Comparison of ENCODE assay signal across 21 mouse cellular contexts in genomic region chr1:97785685-97786393, GRCm38 (mm10). TPM values are rescaled to one million over a fixed set of nuclear protein-coding genes. Genes with fewer than 3 reads are reported as not detected.
DNase-seq lines count a peak whose midpoint lies in the region; ATAC-seq lines count a peak whose summit lies in the region.
"Had no signal": no experiment of that assay in that cellular context is flagged by ENCODE, and none has a peak within 500 bp of the region (broad histone marks: within the 10 kb centered on the region; RNA-seq: fewer than 3 reads in every experiment).

No protein-coding gene starts in this region.

- H3K27ac ChIP-seq in midbrain, embryonic 11.5 days (ENCODE audit: low read depth, low read length), result no peak overlapping the region
- H3K27ac ChIP-seq in midbrain, embryonic 10.5 days (replicated peaks), result no peak overlapping the region
- no peak overlapping the region for H3K27ac ChIP-seq in liver, embryonic 11.5 days (ENCODE audit: low read depth, low read length)
- peak overlapping the region; percentile 38; the same call in 1 of the 2 replicates for H3K27ac ChIP-seq in liver, embryonic 15.5 days (replicated peaks)
- H3K27ac ChIP-seq: embryonic facial prominence, embryonic 10.5 days; forebrain, embryonic 15.5 days; hindbrain, embryonic 10.5 days; hindbrain, embryonic 14.5 days had no signal

- intact Hi-C loops in gastrocnemius, postnatal 14 days (cut with DNase I; ENCODE audit: low total_unique reads), result no loop called here

- no peaks in the 10 kb centered on the region for H3K4me1 ChIP-seq in midbrain, embryonic 11.5 days (ENCODE audit: control insufficient read depth, insufficient read depth, low read length)
- no peaks in the 10 kb centered on the region for H3K4me1 ChIP-seq in midbrain, embryonic 10.5 days
- H3K4me1 ChIP-seq in liver, embryonic 11.5 days (replicated peaks; ENCODE audit: control insufficient read depth, insufficient read depth, low read length), result 0 out of 2 replicates have a peak, but pooled peaks cover 5% of the 10 kb centered on the region
- peaks cover 8% of the 10 kb centered on the region for H3K4me1 ChIP-seq in liver, embryonic 15.5 days (replicated peaks)
- H3K4me1 ChIP-seq: embryonic facial prominence, embryonic 10.5 days; forebrain, embryonic 15.5 days; hindbrain, embryonic 10.5 days had no signal

- H3K36me3 ChIP-seq in midbrain, embryonic 11.5 days (ENCODE audit: control insufficient read depth, insufficient read depth, low read length), result no peaks in the 10 kb centered on the region
- no peaks in the 10 kb centered on the region for H3K36me3 ChIP-seq in midbrain, embryonic 10.5 days
- H3K36me3 ChIP-seq in liver, embryonic 11.5 days (ENCODE audit: control insufficient read depth, insufficient read depth, low read length), result no peaks in the 10 kb centered on the region
- H3K36me3 ChIP-seq in liver, embryonic 15.5 days (replicated peaks), result peaks cover 7% of the 10 kb centered on the region; the same call in 1 of the 2 replicates
- H3K36me3 ChIP-seq: embryonic facial prominence, embryonic 10.5 days; forebrain, embryonic 15.5 days; heart, embryonic 12.5 days had no signal

- WGBS in midbrain, embryonic 11.5 days, result 91% methylated on average over 11 of the region's 11 CpGs
- WGBS in midbrain, embryonic 10.5 days, result 92% methylated on average over 11 of the region's 11 CpGs
- WGBS in liver, embryonic 11.5 days, result 79% methylated on average over 11 of the region's 11 CpGs
- WGBS in liver, embryonic 15.5 days (ENCODE audit: insufficient replicate concordance), result 56% methylated on average over 11 of the region's 11 CpGs

- H3K4me3 ChIP-seq in midbrain, embryonic 11.5 days (ENCODE audit: low read depth, low read length), result no peak overlapping the region
- no peak overlapping the region for H3K4me3 ChIP-seq in midbrain, embryonic 10.5 days
- no peak overlapping the region for H3K4me3 ChIP-seq in liver, embryonic 11.5 days (ENCODE audit: low read depth, low read length)
- H3K4me3 ChIP-seq in liver, embryonic 15.5 days (replicated peaks), result no peak overlapping the region
- H3K4me3 ChIP-seq: embryonic facial prominence, embryonic 10.5 days; erythroblast, embryonic 14.5 days; forebrain, embryonic 15.5 days; heart, embryonic 12.5 days; hindbrain, embryonic 10.5 days had no signal

- no peaks in the 10 kb centered on the region for H3K27me3 ChIP-seq in midbrain, embryonic 11.5 days (ENCODE audit: control insufficient read depth, insufficient read depth, low read length)
- no peaks in the 10 kb centered on the region for H3K27me3 ChIP-seq in midbrain, embryonic 10.5 days (ENCODE audit: low read depth, poor library complexity, severe bottlenecking)
- no peaks in the 10 kb centered on the region for H3K27me3 ChIP-seq in liver, embryonic 11.5 days (replicated peaks; ENCODE audit: control insufficient read depth, insufficient read depth, low read length)
- H3K27me3 ChIP-seq in liver, embryonic 15.5 days, result no peaks in the 10 kb centered on the region
- H3K27me3 ChIP-seq: forebrain, embryonic 15.5 days; heart, embryonic 12.5 days had no signal

- no peak for ATAC-seq in midbrain, embryonic 11.5 days (ENCODE audit: low FRiP score)
- ATAC-seq in liver, embryonic 11.5 days (replicated peaks; ENCODE audit: low FRiP score), result peak; percentile 94
- ATAC-seq in liver, embryonic 15.5 days (ENCODE audit: insufficient read depth), result peak; percentile 93
- ATAC-seq in megakaryocyte-erythroid progenitor cell, adult 5-6 weeks (replicated peaks; ENCODE audit: low FRiP score, low TSS enrichment, poor library complexity, severe bottlenecking), result 0 out of 2 replicates have a peak, but pooled peaks have one; percentile 37
- ATAC-seq: CD4-positive, CD25-positive, alpha-beta regulatory T cell, adult 4 months; forebrain, embryonic 15.5 days had no signal

- no peaks in the 10 kb centered on the region for H3K9me3 ChIP-seq in midbrain, embryonic 11.5 days (ENCODE audit: control insufficient read depth, low read length)
- H3K9me3 ChIP-seq in midbrain, embryonic 10.5 days (replicated peaks), result no peaks in the 10 kb centered on the region
- no peaks in the 10 kb centered on the region for H3K9me3 ChIP-seq in liver, embryonic 11.5 days (ENCODE audit: control insufficient read depth, low read length)
- H3K9me3 ChIP-seq in liver, embryonic 15.5 days (replicated peaks), result no peaks in the 10 kb centered on the region
- H3K9me3 ChIP-seq: embryonic facial prominence, embryonic 10.5 days; forebrain, embryonic 15.5 days; G1E; heart, embryonic 12.5 days; hindbrain, embryonic 10.5 days had no signal

- H3K9ac ChIP-seq in midbrain, embryonic 11.5 days (ENCODE audit: low read length), result no peak overlapping the region
- no peak overlapping the region for H3K9ac ChIP-seq in liver, embryonic 11.5 days (ENCODE audit: low read depth, low read length)
- no peak overlapping the region for H3K9ac ChIP-seq in liver, embryonic 15.5 days
- H3K9ac ChIP-seq: forebrain, embryonic 15.5 days; heart, embryonic 12.5 days; hindbrain, embryonic 14.5 days had no signal

- DNase-seq in midbrain, embryonic 11.5 days (ENCODE audit: low spot score, missing footprints), result peak; percentile 45
- no peak for DNase-seq in midbrain, embryonic 10.5 days (ENCODE audit: low spot score)
- no peak for DNase-seq in liver, embryonic 11.5 days (ENCODE audit: low spot score)
- no peak for DNase-seq in T-cell, adult 2 months (ENCODE audit: low spot score)
- no peak for DNase-seq in gastrocnemius, postnatal 14 days
- DNase-seq in ovary, postnatal 14 days (ENCODE audit: low spot score), result no peak
- DNase-seq: adrenal gland, postnatal 10 days; B cell, adult 2 months; cerebellum, adult 18-20 months; cerebellum, adult 9-11 months; cerebellum, postnatal 36 days had no signal

- no peak overlapping the region for H3K4me2 ChIP-seq in midbrain, embryonic 11.5 days
- no peak overlapping the region for H3K4me2 ChIP-seq in liver, embryonic 11.5 days
- no peak overlapping the region for H3K4me2 ChIP-seq in liver, embryonic 15.5 days
- H3K4me2 ChIP-seq: forebrain, embryonic 15.5 days; heart, embryonic 12.5 days; hindbrain, embryonic 14.5 days had no signal

RNA-seq across cellular contexts. Expression of gene Ppip5k2, which starts 15.6 kb away (rescaled TPM):
- 43.6 and 50.5 TPM in 2 replicates for polyA plus RNA-seq in midbrain, embryonic 11.5 days (2014; fragmentation: Nextera tagmentation; extraction: Ambion mirVana)
- polyA plus RNA-seq in midbrain, embryonic 10.5 days (2016; fragmentation: Nextera tagmentation; extraction: Ambion mirVana), result 37.4 and 41.9 TPM in 2 replicates
- 36.5 and 39.5 TPM in 2 replicates for polyA plus RNA-seq in liver, embryonic 11.5 days (2014; fragmentation: Nextera tagmentation; extraction: Ambion mirVana)
- 10.2 and 10.3 TPM in 2 replicates for polyA plus RNA-seq in liver, embryonic 15.5 days (2015; fragmentation: Nextera tagmentation; extraction: Ambion mirVana)
- 46.1 and 56.8 TPM in 2 replicates for total RNA-seq in megakaryocyte-erythroid progenitor cell, adult 5-6 weeks (2014; fragmentation: Nextera tagmentation)
- 54.8 and 61.1 TPM in 2 replicates for total RNA-seq in megakaryocyte-erythroid progenitor cell, adult 5-6 weeks (2017)
- 1 to 10 TPM; 2.7 to 3.8 TPM for total RNA-seq in gastrocnemius, postnatal 14 days (2021)

RNA-seq across cellular contexts. Expression of gene Gin1, which starts 15.9 kb away (rescaled TPM):
- 14.2 and 16.2 TPM in 2 replicates for polyA plus RNA-seq in midbrain, embryonic 11.5 days (2014; fragmentation: Nextera tagmentation; extraction: Ambion mirVana)
- 18.0 and 19.2 TPM in 2 replicates for polyA plus RNA-seq in midbrain, embryonic 10.5 days (2016; fragmentation: Nextera tagmentation; extraction: Ambion mirVana)
- 19.6 and 21.7 TPM in 2 replicates for polyA plus RNA-seq in liver, embryonic 11.5 days (2014; fragmentation: Nextera tagmentation; extraction: Ambion mirVana)
- polyA plus RNA-seq in liver, embryonic 15.5 days (2015; fragmentation: Nextera tagmentation; extraction: Ambion mirVana), result 9.4 and 11.0 TPM in 2 replicates
- total RNA-seq in megakaryocyte-erythroid progenitor cell, adult 5-6 weeks (2014; fragmentation: Nextera tagmentation), result 24.4 and 45.6 TPM in 2 replicates
- total RNA-seq in megakaryocyte-erythroid progenitor cell, adult 5-6 weeks (2017), result 20.6 and 26.7 TPM in 2 replicates
- 1 to 10 TPM; 3.4 to 3.9 TPM for total RNA-seq in gastrocnemius, postnatal 14 days (2021)
